Comparison of ENCODE assay signal across 8 mouse cellular contexts in genomic region chr15:98985982-98986715, GRCm38 (mm10). TPM values are rescaled to one million over a fixed set of nuclear protein-coding genes. Genes with fewer than 3 reads are reported as not detected.
A peak's percentile ranks its signal among the peaks of the same experiment; 100 is the strongest.
DNase-seq lines count a peak whose midpoint lies in the region; ATAC-seq lines count a peak whose summit lies in the region.

No protein-coding gene starts in this region.

- H3K36me3 ChIP-seq in megakaryocyte, embryonic 14.5 days (replicated peaks; ENCODE audit: low read length), result no peaks in the 10 kb centered on the region
- no peaks in the 10 kb centered on the region for H3K36me3 ChIP-seq in embryonic facial prominence, embryonic 15.5 days
- H3K36me3 ChIP-seq in limb, embryonic 10.5 days, result no peaks in the 10 kb centered on the region

- peak overlapping the region; percentile 94 for H3K4me3 ChIP-seq in megakaryocyte, embryonic 14.5 days (replicated peaks)
- H3K4me3 ChIP-seq in embryonic facial prominence, embryonic 15.5 days (replicated peaks), result peak overlapping the region; percentile 44
- H3K4me3 ChIP-seq in limb, embryonic 10.5 days, result peak overlapping the region; percentile 56

- no peaks in the 10 kb centered on the region for H3K9me3 ChIP-seq in megakaryocyte, embryonic 14.5 days
- no peaks in the 10 kb centered on the region for H3K9me3 ChIP-seq in embryonic facial prominence, embryonic 15.5 days (replicated peaks)
- no peaks in the 10 kb centered on the region for H3K9me3 ChIP-seq in limb, embryonic 10.5 days (replicated peaks)

- H3K9ac ChIP-seq in embryonic facial prominence, embryonic 15.5 days, result 0 out of 2 replicates have a peak overlapping the region, but pooled peaks have one; percentile 23

- no peak for DNase-seq in limb, embryonic 10.5 days (ENCODE audit: low spot score)
- DNase-seq in retina, postnatal 1 day, result peak; percentile 67
- no peak for DNase-seq in adrenal gland, postnatal 25 days
- no peak for DNase-seq in layer of hippocampus, postnatal 14 days (ENCODE audit: low spot score in 2 of 2)
- DNase-seq in layer of hippocampus, adult 11-12 months (ENCODE audit: low spot score), result no peak

- no peak for ATAC-seq in megakaryocyte, adult 5-6 weeks (ENCODE audit: poor library complexity, severe bottlenecking)
- no peak for ATAC-seq in embryonic facial prominence, embryonic 15.5 days (ENCODE audit: insufficient number of reproducible peaks, low FRiP score, low TSS enrichment, low read depth)

- H3K4me2 ChIP-seq in embryonic facial prominence, embryonic 15.5 days (replicated peaks), result peak overlapping the region; percentile 52

- peaks cover 6% of the 10 kb centered on the region for H3K27me3 ChIP-seq in megakaryocyte, embryonic 14.5 days (replicated peaks)
- no peaks in the 10 kb centered on the region for H3K27me3 ChIP-seq in embryonic facial prominence, embryonic 15.5 days
- H3K27me3 ChIP-seq in limb, embryonic 10.5 days (ENCODE audit: low read depth, poor library complexity, severe bottlenecking), result peaks cover 5% of the 10 kb centered on the region

- 31% methylated on average over 12 of the region's 12 CpGs for WGBS in embryonic facial prominence, embryonic 15.5 days
- WGBS in limb, embryonic 10.5 days, result 40% methylated on average over 12 of the region's 12 CpGs

- peaks cover 33% of the 10 kb centered on the region for H3K4me1 ChIP-seq in megakaryocyte, embryonic 14.5 days
- H3K4me1 ChIP-seq in embryonic facial prominence, embryonic 15.5 days, result peaks cover 57% of the 10 kb centered on the region
- peaks cover 67% of the 10 kb centered on the region for H3K4me1 ChIP-seq in limb, embryonic 10.5 days

- peak overlapping the region; percentile 95 for H3K27ac ChIP-seq in embryonic facial prominence, embryonic 15.5 days (replicated peaks)
- peak overlapping the region; percentile 90 for H3K27ac ChIP-seq in limb, embryonic 10.5 days

RNA-seq across cellular contexts. Expression of gene Tuba1a, which starts 32.6 kb away (rescaled TPM):
- polyA plus RNA-seq in megakaryocyte, embryonic 14.5 days (2012; ENCODE audit: insufficient read depth, low replicate concordance), result 40.3 and 115 TPM in 2 replicates
- 118 and 120 TPM in 2 replicates for total RNA-seq in megakaryocyte, adult 5-6 weeks (2015)
- 64.2 and 66.5 TPM in 2 replicates for total RNA-seq in megakaryocyte, adult 5-6 weeks (2017)
- polyA plus RNA-seq in embryonic facial prominence, embryonic 15.5 days (2015; fragmentation: Nextera tagmentation; extraction: Ambion mirVana), result 1,473 and 1,543 TPM in 2 replicates
- 1,294 and 1,475 TPM in 2 replicates for polyA plus RNA-seq in limb, embryonic 10.5 days (2016; fragmentation: Nextera tagmentation; extraction: Ambion mirVana)
- 81.5 and 90.9 TPM in 2 replicates for total RNA-seq in adrenal gland, postnatal 25 days (2021)
- total RNA-seq in layer of hippocampus, postnatal 14 days (2021), result 1,000 to 10,000 TPM; 2,120 to 2,322 TPM

RNA-seq across cellular contexts. Expression of gene Gm49450, which starts 32.8 kb away (rescaled TPM):
- 2.5 and 169 TPM in 2 replicates for polyA plus RNA-seq in megakaryocyte, embryonic 14.5 days (2012; ENCODE audit: insufficient read depth, low replicate concordance)
- total RNA-seq in megakaryocyte, adult 5-6 weeks (2015), result 0.25 and 0.64 TPM in 2 replicates
- total RNA-seq in megakaryocyte, adult 5-6 weeks (2017), result not detected in 2 replicates
- not detected in 2 replicates for polyA plus RNA-seq in embryonic facial prominence, embryonic 15.5 days (2015; fragmentation: Nextera tagmentation; extraction: Ambion mirVana)
- polyA plus RNA-seq in limb, embryonic 10.5 days (2016; fragmentation: Nextera tagmentation; extraction: Ambion mirVana), result not detected in 2 replicates
- total RNA-seq in adrenal gland, postnatal 25 days (2021), result not detected in 2 replicates
- total RNA-seq in layer of hippocampus, postnatal 14 days (2021), result not detected

RNA-seq across cellular contexts. Expression of gene Tuba1c, which starts 43.5 kb away (rescaled TPM):
- polyA plus RNA-seq in megakaryocyte, embryonic 14.5 days (2012; ENCODE audit: insufficient read depth, low replicate concordance), result 62.0 and 103 TPM in 2 replicates
- 232 and 270 TPM in 2 replicates for total RNA-seq in megakaryocyte, adult 5-6 weeks (2015)
- 124 and 128 TPM in 2 replicates for total RNA-seq in megakaryocyte, adult 5-6 weeks (2017)
- polyA plus RNA-seq in embryonic facial prominence, embryonic 15.5 days (2015; fragmentation: Nextera tagmentation; extraction: Ambion mirVana), result 131 and 134 TPM in 2 replicates
- polyA plus RNA-seq in limb, embryonic 10.5 days (2016; fragmentation: Nextera tagmentation; extraction: Ambion mirVana), result 133 and 138 TPM in 2 replicates
- 286 and 303 TPM in 2 replicates for total RNA-seq in adrenal gland, postnatal 25 days (2021)
- total RNA-seq in layer of hippocampus, postnatal 14 days (2021), result 100 to 1,000 TPM; 119 to 162 TPM

RNA-seq across cellular contexts. Expression of gene Tuba1b, which starts 51.8 kb away (rescaled TPM):
- polyA plus RNA-seq in megakaryocyte, embryonic 14.5 days (2012; ENCODE audit: insufficient read depth, low replicate concordance), result 19.4 and 182 TPM in 2 replicates
- total RNA-seq in megakaryocyte, adult 5-6 weeks (2015), result 2,048 and 2,084 TPM in 2 replicates
- total RNA-seq in megakaryocyte, adult 5-6 weeks (2017), result 628 and 646 TPM in 2 replicates
- polyA plus RNA-seq in embryonic facial prominence, embryonic 15.5 days (2015; fragmentation: Nextera tagmentation; extraction: Ambion mirVana), result 1,427 and 1,514 TPM in 2 replicates
- polyA plus RNA-seq in limb, embryonic 10.5 days (2016; fragmentation: Nextera tagmentation; extraction: Ambion mirVana), result 2,301 and 2,452 TPM in 2 replicates
- total RNA-seq in adrenal gland, postnatal 25 days (2021), result 285 and 323 TPM in 2 replicates
- total RNA-seq in layer of hippocampus, postnatal 14 days (2021), result 100 to 1,000 TPM; 661 to 671 TPM

Comparison
In these comparisons a context has a peak if more than half of its experiments do, and no peak if none do; other contexts are left out.
1. H3K4me3 ChIP-seq: peak in every context shown above with its lines; median percentile 94 in megakaryocyte, embryonic 14.5 days; 56 in limb, embryonic 10.5 days; 44 in embryonic facial prominence, embryonic 15.5 days.
2. RNA of gene Tuba1a, which starts 32.6 kb away (total RNA-seq): 2,120 to 2,322 TPM in layer of hippocampus, postnatal 14 days; 64.2 to 120 TPM in megakaryocyte, adult 5-6 weeks and 81.5 to 90.9 TPM in adrenal gland, postnatal 25 days; every median in the first group is over 10 times any median in the second.